Mouse (Mus musculus): ENCODE results near the gene Armc10. TPM values are rescaled to one million over a fixed set of nuclear protein-coding genes. Genes with fewer than 3 reads are reported as not detected.
"Not testable (repeated sequence)": the region's sequence is repeated elsewhere in the genome, so short reads cannot be mapped to it uniquely, and the experiment has no call there.

Gene Armc10
- total RNA-seq, 4 experiments from 2014 or later = 3.5 to 4.2 (median 3.9) TPM

- DNase-seq (ENCODE audit: low spot score in 2 of 2) = no peak
Measured at GRCm38 (mm10) chr5:21667191-21668137, 21.9 kb downstream of the Armc10 start.

- DNase-seq (ENCODE audit: low spot score in 2 of 2) = no peak
Measured at GRCm38 (mm10) chr5:21669307-21669706, 23.7 kb downstream of the Armc10 start.

- no peak for DNase-seq (ENCODE audit: low spot score in 2 of 2)
Measured at GRCm38 (mm10) chr5:21672812-21673635, 27.4 kb downstream of the Armc10 start.

- no peak for DNase-seq (ENCODE audit: low spot score in 2 of 2)
Measured at GRCm38 (mm10) chr5:21673742-21674141, 28.1 kb downstream of the Armc10 start.

- DNase-seq (ENCODE audit: low spot score in 2 of 2) = no peak
Measured at GRCm38 (mm10) chr5:21675019-21675418, 29.4 kb downstream of the Armc10 start.

GRCm38 (mm10) chr5:21675494-21675893, 29.9 kb downstream of the Armc10 start:
- DNase-seq (ENCODE audit: low spot score in 2 of 2) = no peak

GRCm38 (mm10) chr5:21677939-21678338, 32.3 kb downstream of the Armc10 start:
- DNase-seq (ENCODE audit: low spot score in 2 of 2) = no peak

- DNase-seq (ENCODE audit: low spot score in 2 of 2) = no peak
Measured at GRCm38 (mm10) chr5:21678363-21678762, 32.8 kb downstream of the Armc10 start.

GRCm38 (mm10) chr5:21680029-21680428, 34.4 kb downstream of the Armc10 start:
- DNase-seq (ENCODE audit: low spot score in 2 of 2) = no peak

- DNase-seq (ENCODE audit: low spot score in 2 of 2) = no peak
Measured at GRCm38 (mm10) chr5:21680940-21681339, 35.3 kb downstream of the Armc10 start.

GRCm38 (mm10) chr5:21683811-21684210, 38.2 kb downstream of the Armc10 start:
- no peak for DNase-seq (ENCODE audit: low spot score in 2 of 2)

GRCm38 (mm10) chr5:21685001-21685400, 39.4 kb downstream of the Armc10 start:
- DNase-seq (ENCODE audit: low spot score in 2 of 2) = no peak

- no peak for DNase-seq (ENCODE audit: low spot score in 2 of 2)
Measured at GRCm38 (mm10) chr5:21687042-21687441, 41.4 kb downstream of the Armc10 start.

- no peak for DNase-seq (ENCODE audit: low spot score in 2 of 2)
Measured at GRCm38 (mm10) chr5:21692230-21692629, 46.6 kb downstream of the Armc10 start.

- DNase-seq (ENCODE audit: low spot score in 2 of 2) = no peak
Measured at GRCm38 (mm10) chr5:21693372-21693870, 47.8 kb downstream of the Armc10 start.

GRCm38 (mm10) chr5:21694854-21695490, 49.4 kb downstream of the Armc10 start:
- no peak for DNase-seq (ENCODE audit: low spot score in 2 of 2)

GRCm38 (mm10) chr5:21699555-21699954, 53.9 kb downstream of the Armc10 start:
- not testable (repeated sequence) for DNase-seq (ENCODE audit: low spot score in 2 of 2)

- no peak for DNase-seq (ENCODE audit: low spot score in 2 of 2)
Measured at GRCm38 (mm10) chr5:21700272-21700821, 54.7 kb downstream of the Armc10 start.

GRCm38 (mm10) chr5:21700934-21701333, 55.3 kb downstream of the Armc10 start:
- no peak for DNase-seq (ENCODE audit: low spot score in 2 of 2)

GRCm38 (mm10) chr5:21701351-21702008, 55.9 kb downstream of the Armc10 start, which contains the start of gene Napepld:
Gene Napepld (minus strand): TSS chr5:21701396.
- DNase-seq (ENCODE audit: low spot score in 2 of 2) = peak; percentile 98

- DNase-seq (ENCODE audit: low spot score in 2 of 2) = no peak
Measured at GRCm38 (mm10) chr5:21702009-21702364, 56.4 kb downstream of the Armc10 start.
